Mouse (Mus musculus): ENCODE data around the gene Lrig1. TPM values are rescaled to one million over a fixed set of nuclear protein-coding genes. Genes with fewer than 3 reads are reported as not detected.

Gene Lrig1
- polyA plus RNA-seq, 1 experiment from 2014 or later, result 7.7 TPM

- no peak overlapping the region for H3K9ac ChIP-seq (ENCODE audit: low read length)
Measured at GRCm38 (mm10) chr6:94672426-94672825, 27.5 kb downstream of the Lrig1 start.

GRCm38 (mm10) chr6:94669370-94669769 is 30.6 kb downstream of the Lrig1 start:
- no peaks in the 10 kb centered on the region for H3K9me3 ChIP-seq (replicated peaks; ENCODE audit: control insufficient read depth, low read length)
- H3K4me3 ChIP-seq (ENCODE audit: low read length), result no peak overlapping the region
- no peak overlapping the region for H3K9ac ChIP-seq (ENCODE audit: low read length)
- H3K36me3 ChIP-seq (ENCODE audit: control insufficient read depth, insufficient read depth), result no peaks in the 10 kb centered on the region
- no peak overlapping the region for H3K4me2 ChIP-seq (ENCODE audit: low read depth, low read length)
- no peak for ATAC-seq (replicated peaks; ENCODE audit: extremely low read depth, insufficient read depth, low FRiP score)
- peaks cover 44% of the 10 kb centered on the region for H3K4me1 ChIP-seq (ENCODE audit: control insufficient read depth, insufficient read depth, low read length)
- H3K27me3 ChIP-seq (ENCODE audit: control insufficient read depth, insufficient read depth, low read length), result no peaks in the 10 kb centered on the region
- H3K27ac ChIP-seq (ENCODE audit: low read length), result no peak overlapping the region
- 71% methylated on average over 6 of the region's 6 CpGs for WGBS

More at GRCm38 (mm10) chr6:94672426-94672825, 27.5 kb downstream of the Lrig1 start:
- ATAC-seq (replicated peaks; ENCODE audit: extremely low read depth, insufficient read depth, low FRiP score), result no peak
- Histone ChIP-seq H3K4me2 (ENCODE audit: low read depth, low read length) (no peak overlapping the region), H3K9me3 (replicated peaks; ENCODE audit: control insufficient read depth, low read length) (no peaks in the 10 kb centered on the region), H3K27me3 (ENCODE audit: control insufficient read depth, insufficient read depth, low read length) (no peaks in the 10 kb centered on the region), H3K27ac (ENCODE audit: low read length) (no peak overlapping the region), H3K36me3 (ENCODE audit: control insufficient read depth, insufficient read depth) (no peaks in the 10 kb centered on the region), H3K4me1 (ENCODE audit: control insufficient read depth, insufficient read depth, low read length) (peaks cover 42% of the 10 kb centered on the region), H3K4me3 (ENCODE audit: low read length) (no peak overlapping the region)
- 80% methylated on average over 2 of the region's 2 CpGs for whole genome bisulfite sequencing

GRCm38 (mm10) chr6:94668204-94668863 is 31.6 kb downstream of the Lrig1 start:
- WGBS, result 24% methylated on average over 13 of the region's 13 CpGs
- ATAC-seq (replicated peaks; ENCODE audit: extremely low read depth, insufficient read depth, low FRiP score), result no peak
- H3K4me3 ChIP-seq (ENCODE audit: low read length), result no peak overlapping the region; the same call in 1 of the 2 replicates

GRCm38 (mm10) chr6:94667131-94667530 is 32.8 kb downstream of the Lrig1 start:
- Histone ChIP-seq H3K9me3 (replicated peaks; ENCODE audit: control insufficient read depth, low read length) (no peaks in the 10 kb centered on the region), H3K27ac (ENCODE audit: low read length) (no peak overlapping the region), H3K9ac (ENCODE audit: low read length) (no peak overlapping the region), H3K27me3 (ENCODE audit: control insufficient read depth, insufficient read depth, low read length) (no peaks in the 10 kb centered on the region), H3K4me2 (ENCODE audit: low read depth, low read length) (no peak overlapping the region), H3K36me3 (ENCODE audit: control insufficient read depth, insufficient read depth) (no peaks in the 10 kb centered on the region), H3K4me1 (ENCODE audit: control insufficient read depth, insufficient read depth, low read length) (peaks cover 40% of the 10 kb centered on the region), H3K4me3 (ENCODE audit: low read length) (no peak overlapping the region)
- 78% methylated on average over 4 of the region's 4 CpGs for WGBS
- no peak for ATAC-seq (replicated peaks; ENCODE audit: extremely low read depth, insufficient read depth, low FRiP score)

More at GRCm38 (mm10) chr6:94668204-94668863, 31.6 kb downstream of the Lrig1 start:
- Histone ChIP-seq H3K9ac (ENCODE audit: low read length) (no peak overlapping the region), H3K36me3 (ENCODE audit: control insufficient read depth, insufficient read depth) (no peaks in the 10 kb centered on the region), H3K4me1 (ENCODE audit: control insufficient read depth, insufficient read depth, low read length) (peaks cover 40% of the 10 kb centered on the region), H3K4me2 (ENCODE audit: low read depth, low read length) (peak overlapping the region; percentile 49), H3K9me3 (replicated peaks; ENCODE audit: control insufficient read depth, low read length) (no peaks in the 10 kb centered on the region), H3K27me3 (ENCODE audit: control insufficient read depth, insufficient read depth, low read length) (no peaks in the 10 kb centered on the region), H3K27ac (ENCODE audit: low read length) (no peak overlapping the region)

- WGBS, result 75% methylated on average over 7 of the region's 7 CpGs
- H3K4me1 ChIP-seq (ENCODE audit: control insufficient read depth, insufficient read depth, low read length), result peaks cover 40% of the 10 kb centered on the region
- H3K9ac ChIP-seq (ENCODE audit: low read length), result no peak overlapping the region
- no peaks in the 10 kb centered on the region for H3K9me3 ChIP-seq (replicated peaks; ENCODE audit: control insufficient read depth, low read length)
- no peak overlapping the region for H3K27ac ChIP-seq (ENCODE audit: low read length)
- H3K36me3 ChIP-seq (ENCODE audit: control insufficient read depth, insufficient read depth), result no peaks in the 10 kb centered on the region
- no peak overlapping the region for H3K4me3 ChIP-seq (ENCODE audit: low read length)
- ATAC-seq (replicated peaks; ENCODE audit: extremely low read depth, insufficient read depth, low FRiP score), result no peak
- no peak overlapping the region for H3K4me2 ChIP-seq (ENCODE audit: low read depth, low read length)
- no peaks in the 10 kb centered on the region for H3K27me3 ChIP-seq (ENCODE audit: control insufficient read depth, insufficient read depth, low read length)
Measured at GRCm38 (mm10) chr6:94666432-94667119, 33.4 kb downstream of the Lrig1 start.

- no peak for ATAC-seq (replicated peaks; ENCODE audit: extremely low read depth, insufficient read depth, low FRiP score)
- H3K27ac ChIP-seq (ENCODE audit: low read length), result no peak overlapping the region
- H3K4me3 ChIP-seq (ENCODE audit: low read length), result no peak overlapping the region
- no peaks in the 10 kb centered on the region for H3K36me3 ChIP-seq (ENCODE audit: control insufficient read depth, insufficient read depth)
- no peaks in the 10 kb centered on the region for H3K27me3 ChIP-seq (ENCODE audit: control insufficient read depth, insufficient read depth, low read length)
- no peak overlapping the region for H3K9ac ChIP-seq (ENCODE audit: low read length)
- no peaks in the 10 kb centered on the region for H3K9me3 ChIP-seq (replicated peaks; ENCODE audit: control insufficient read depth, low read length)
- peaks cover 40% of the 10 kb centered on the region for H3K4me1 ChIP-seq (ENCODE audit: control insufficient read depth, insufficient read depth, low read length)
- 67% methylated on average over 1 of the region's 1 CpGs for WGBS
- no peak overlapping the region for H3K4me2 ChIP-seq (ENCODE audit: low read depth, low read length)
Measured at GRCm38 (mm10) chr6:94665677-94666076, 34.3 kb downstream of the Lrig1 start.

- Histone ChIP-seq H3K27ac (ENCODE audit: low read length) (no peak overlapping the region), H3K4me2 (ENCODE audit: low read depth, low read length) (no peak overlapping the region), H3K4me1 (ENCODE audit: control insufficient read depth, insufficient read depth, low read length) (peaks cover 40% of the 10 kb centered on the region), H3K9me3 (replicated peaks; ENCODE audit: control insufficient read depth, low read length) (no peaks in the 10 kb centered on the region), H3K27me3 (ENCODE audit: control insufficient read depth, insufficient read depth, low read length) (no peaks in the 10 kb centered on the region), H3K36me3 (ENCODE audit: control insufficient read depth, insufficient read depth) (no peaks in the 10 kb centered on the region), H3K4me3 (ENCODE audit: low read length) (no peak overlapping the region), H3K9ac (ENCODE audit: low read length) (no peak overlapping the region)
- no peak for ATAC-seq (replicated peaks; ENCODE audit: extremely low read depth, insufficient read depth, low FRiP score)
- WGBS, result 66% methylated on average over 7 of the region's 7 CpGs
Measured at GRCm38 (mm10) chr6:94665248-94665647, 34.7 kb downstream of the Lrig1 start.

GRCm38 (mm10) chr6:94664000-94664399 is 36.0 kb downstream of the Lrig1 start:
- Histone ChIP-seq H3K4me1 (ENCODE audit: control insufficient read depth, insufficient read depth, low read length) (peaks cover 40% of the 10 kb centered on the region), H3K27me3 (ENCODE audit: control insufficient read depth, insufficient read depth, low read length) (no peaks in the 10 kb centered on the region)
- ATAC-seq (replicated peaks; ENCODE audit: extremely low read depth, insufficient read depth, low FRiP score), result no peak

GRCm38 (mm10) chr6:94661923-94662322 is 38.0 kb downstream of the Lrig1 start:
- Histone ChIP-seq H3K27ac (ENCODE audit: low read length) (no peak overlapping the region), H3K27me3 (ENCODE audit: control insufficient read depth, insufficient read depth, low read length) (no peaks in the 10 kb centered on the region), H3K9me3 (replicated peaks; ENCODE audit: control insufficient read depth, low read length) (no peaks in the 10 kb centered on the region), H3K9ac (ENCODE audit: low read length) (no peak overlapping the region), H3K4me3 (ENCODE audit: low read length) (no peak overlapping the region), H3K4me2 (ENCODE audit: low read depth, low read length) (no peak overlapping the region), H3K36me3 (ENCODE audit: control insufficient read depth, insufficient read depth) (no peaks in the 10 kb centered on the region), H3K4me1 (ENCODE audit: control insufficient read depth, insufficient read depth, low read length) (peaks cover 40% of the 10 kb centered on the region)
- no peak for ATAC-seq (replicated peaks; ENCODE audit: extremely low read depth, insufficient read depth, low FRiP score)
- WGBS, result 83% methylated on average over 9 of the region's 9 CpGs

More at GRCm38 (mm10) chr6:94664000-94664399, 36.0 kb downstream of the Lrig1 start:
- 69% methylated on average over 6 of the region's 6 CpGs for WGBS
- H3K4me2 ChIP-seq (ENCODE audit: low read depth, low read length), result no peak overlapping the region
- H3K9ac ChIP-seq (ENCODE audit: low read length), result no peak overlapping the region
- H3K9me3 ChIP-seq (replicated peaks; ENCODE audit: control insufficient read depth, low read length), result no peaks in the 10 kb centered on the region
- no peak overlapping the region for H3K4me3 ChIP-seq (ENCODE audit: low read length)
- no peak overlapping the region for H3K27ac ChIP-seq (ENCODE audit: low read length)
- H3K36me3 ChIP-seq (ENCODE audit: control insufficient read depth, insufficient read depth), result no peaks in the 10 kb centered on the region

Measured in heart, embryonic 16.5 days (tissue).